Mouse (Mus musculus) retina, embryonic 14.5 days (tissue): ENCODE data around the gene Atrx.
A peak's percentile ranks its signal among the peaks of the same experiment; 100 is the strongest.

ENCODE experiments used
- DNase-seq: peaks from one replicate; pipeline ENCODE4 v3.0.0-alpha.2; 2015; ENCODE audit warnings: low spot score

Gene Atrx

DNA sequence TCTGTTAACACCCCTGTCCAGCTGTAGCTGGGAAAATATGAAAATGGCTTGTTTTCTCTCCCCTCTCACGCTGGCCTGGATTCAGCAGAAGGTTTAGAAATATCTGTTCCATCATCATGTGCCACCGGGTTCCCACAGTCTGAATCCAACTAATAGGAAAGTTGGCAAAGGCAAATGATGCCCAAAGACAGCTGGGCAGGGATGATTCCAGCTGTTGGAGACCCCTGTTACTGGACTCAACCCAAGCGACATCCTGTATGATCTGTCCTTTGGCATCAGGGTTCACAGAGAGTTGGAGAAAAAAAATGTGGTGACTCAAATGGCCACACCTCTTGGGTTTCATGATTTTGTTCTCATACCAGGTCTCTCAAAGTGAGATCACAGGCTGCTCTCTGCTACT is 161.3 kb downstream of the Atrx start:
- DNase-seq: no peak

DNA sequence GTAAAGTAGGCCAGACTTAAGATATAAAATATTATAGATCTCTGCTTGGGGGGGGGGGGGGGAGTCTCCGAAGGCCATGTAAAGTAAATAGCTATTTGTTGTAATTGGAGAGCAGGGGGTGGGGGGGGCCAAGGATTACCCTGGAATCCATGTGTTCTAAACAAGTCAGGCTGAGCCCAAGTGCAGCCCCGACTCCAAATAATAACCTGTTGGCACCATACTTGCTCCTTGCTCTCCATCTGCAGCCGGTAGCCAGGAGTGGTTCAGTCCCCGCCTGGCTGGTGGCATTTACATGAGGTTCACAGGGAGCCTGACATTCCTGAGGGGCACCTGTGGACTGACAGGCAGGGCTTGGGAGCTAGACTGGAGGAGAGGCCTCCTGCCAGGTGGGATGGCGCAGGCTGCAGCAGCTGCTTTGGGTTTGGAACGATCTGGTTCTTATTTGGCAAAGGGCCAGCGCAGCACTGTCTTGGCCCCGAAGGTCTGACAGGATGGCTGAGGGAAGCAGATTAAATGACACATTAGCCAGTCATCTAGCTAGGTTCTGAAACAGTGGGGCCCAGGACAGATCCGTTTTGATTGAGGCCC is 161.9 kb downstream of the Atrx start:
- DNase-seq: no peak

DNA sequence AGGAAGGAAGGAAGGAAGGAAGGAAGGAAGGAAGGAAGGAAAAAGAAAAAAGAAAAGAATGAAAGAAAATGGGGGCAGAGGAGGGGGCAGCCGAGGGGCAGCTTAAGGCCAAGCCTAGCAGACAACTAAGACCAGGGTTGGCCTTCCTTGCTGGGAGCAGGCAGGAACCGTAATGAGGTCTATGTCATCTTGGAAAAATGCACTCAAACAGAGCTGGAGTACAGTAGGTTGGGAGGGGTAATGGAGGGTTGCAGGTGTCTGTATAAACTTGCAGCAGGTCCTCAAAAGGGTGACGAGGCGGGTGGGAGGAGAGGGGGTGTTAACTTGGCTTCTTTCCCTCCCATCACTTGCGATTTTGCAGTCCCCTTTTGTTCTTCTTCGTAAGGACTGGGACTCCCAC is 163.2 kb downstream of the Atrx start:
- DNase-seq: no peak

- DNase-seq: peak; percentile 11
These were observed 164.0 kb downstream of the Atrx start for GRCm38 (mm10) chrX:105765005-105765706.

DNA sequence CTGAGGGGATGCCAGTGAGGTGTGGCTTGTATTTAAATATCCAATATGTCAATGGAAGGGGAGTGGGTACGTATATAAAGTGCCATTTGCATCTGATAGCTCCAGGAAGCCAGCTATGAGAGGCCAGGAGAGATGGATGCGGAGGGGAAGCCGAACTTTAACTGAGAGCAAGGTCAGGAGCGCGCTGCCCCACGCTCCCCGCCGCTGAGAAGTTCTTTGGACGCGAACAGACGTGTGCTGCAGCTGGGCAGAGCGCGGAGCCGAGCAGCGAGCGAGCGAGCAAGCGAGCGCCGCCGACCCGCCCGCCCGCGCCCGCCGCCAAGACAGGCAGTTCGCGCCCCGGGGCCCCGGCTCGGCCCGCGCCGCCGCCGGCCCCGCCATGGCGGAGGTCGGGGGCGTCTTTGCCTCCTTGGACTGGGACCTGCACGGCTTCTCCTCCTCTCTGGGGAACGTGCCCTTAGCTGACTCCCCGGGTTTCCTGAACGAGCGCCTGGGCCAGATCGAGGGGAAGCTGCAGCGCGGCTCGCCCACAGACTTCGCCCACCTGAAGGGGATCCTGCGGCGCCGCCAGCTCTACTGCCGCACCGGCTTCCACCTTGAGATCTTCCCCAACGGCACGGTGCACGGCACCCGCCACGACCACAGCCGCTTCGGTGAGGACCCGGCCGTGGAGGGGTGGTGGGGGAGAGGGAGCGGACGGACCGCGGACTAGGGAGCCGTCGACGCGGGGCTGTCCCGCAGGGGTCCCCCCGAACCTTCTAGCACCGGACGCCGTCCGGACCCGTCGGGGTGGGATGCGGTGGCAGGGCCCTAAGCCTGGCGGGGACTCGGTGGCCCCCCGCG is 164.8 kb downstream of the Atrx start, which contains the start of gene Fgf16:
TSS of gene Fgf16 (plus strand) at position 118 of the 843 bp plus-strand sequence.
- DNase-seq: no peak

DNA sequence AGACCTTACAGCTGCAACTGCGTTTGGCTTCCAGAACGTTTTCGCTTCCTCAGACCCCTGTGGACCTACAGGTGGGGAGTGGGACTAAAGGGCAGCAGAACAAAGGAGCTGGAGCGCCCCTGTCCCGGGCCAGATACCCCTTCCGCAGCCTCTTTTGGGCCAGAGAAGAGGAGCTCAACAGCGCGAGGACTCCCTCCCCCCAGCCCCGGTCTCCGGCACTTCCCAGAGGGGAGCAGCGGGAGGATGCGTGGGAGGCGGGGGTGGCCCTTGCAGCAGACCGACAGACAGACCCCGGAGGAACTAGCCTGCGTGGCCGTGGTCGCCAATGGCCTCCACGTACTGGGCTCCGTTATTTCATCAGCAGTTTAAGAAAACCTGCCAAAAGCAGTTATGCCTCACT is 165.6 kb downstream of the Atrx start:
- DNase-seq: peak; percentile 12

GRCm38 (mm10) chrX:105762847-105763527 is 166.2 kb downstream of the Atrx start:
- peak; percentile 35 for DNase-seq
